Mouse (Mus musculus) lung, adult 2 months (tissue): ENCODE measurements around the gene 1700017B05Rik. TPM values are rescaled to one million over a fixed set of nuclear protein-coding genes. Genes with fewer than 3 reads are reported as not detected.
"Not testable (repeated sequence)": the region's sequence is repeated elsewhere in the genome, so short reads cannot be mapped to it uniquely, and the experiment has no call there.

Source experiments
- DNase-seq: peaks from one replicate; pipeline ENCODE4 v3.0.0; 2022
- H3K4me1 ChIP-seq: fragments of 200-500 bp; 2 replicates; pipeline ENCODE4 v1.6.1; 2011; ENCODE audit warnings: low read length; ENCODE audit not compliant: control insufficient read depth, insufficient read depth
- H3K4me3 ChIP-seq: fragments of 200-500 bp; replicated peaks from 2 replicates; pipeline ENCODE3; 2011; ENCODE audit warnings: low read depth, mild to moderate bottlenecking, control low read depth, low read length; ENCODE audit errors: extremely low read depth
- CTCF ChIP-seq: fragments of 200-500 bp; IDR thresholded peaks from 2 replicates; pipeline ENCODE4 v1.5.1; 2011; ENCODE audit warnings: mild to moderate bottlenecking, low read length, control low read depth; ENCODE audit not compliant: insufficient read depth
- POLR2A ChIP-seq: fragments of 200-500 bp; IDR thresholded peaks from 2 replicates; pipeline ENCODE4 v1.6.1; 2011; ENCODE audit warnings: low read depth, mild to moderate bottlenecking, control low read depth, low read length, borderline replicate concordance; ENCODE audit errors: extremely low read depth
- WGBS: fragments of 180-500 bp; shearing (Covaris S2); methylation state at CpG from one replicate; pipeline ENCODE4 v1.1.7; 2018; 5-methylcytosine and 5-hydroxymethylcytosine counted together
- polyA plus RNA-seq: library from polyadenylated mRNA; depleted of rRNA; stranded (reverse); fragments of >200 nt; gene quantifications from 2 replicates; pipeline ENCODE4 v1.2.3, GENCODE M21; 2012

1700017B05Rik gene
- polyA plus RNA-seq, 1 experiment, result 12.5 TPM

DNA sequence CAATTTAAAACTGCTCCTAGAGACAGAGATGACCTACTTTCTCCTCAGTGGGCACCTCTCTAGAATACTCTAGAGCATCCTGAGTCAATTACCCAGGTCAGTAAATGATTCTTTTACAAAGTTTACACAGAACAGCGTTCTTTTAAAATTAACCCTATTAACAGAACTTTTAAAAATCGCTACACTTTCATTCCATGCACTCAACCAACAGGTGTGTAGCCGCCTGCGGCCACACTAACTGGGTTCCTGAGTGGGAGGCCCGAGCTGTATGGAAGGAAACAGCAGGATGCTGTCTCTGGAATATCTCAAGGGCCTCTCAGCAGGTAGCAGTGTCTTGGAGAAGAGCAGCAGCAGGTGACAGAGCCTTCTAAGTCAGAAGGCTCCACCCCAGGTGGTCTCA lies 35.2 kb downstream of the 1700017B05Rik start:
- no peak for TF ChIP-seq CTCF
- no peak for TF ChIP-seq POLR2A
- WGBS, result 73% methylated on average over 5 of the region's 5 CpGs
- H3K4me3 ChIP-seq, result no peak overlapping the region
- H3K4me1 ChIP-seq, result 0 out of 2 replicates have a peak, but pooled peaks cover 2% of the 10 kb centered on the region
- DNase-seq, result no peak

DNA sequence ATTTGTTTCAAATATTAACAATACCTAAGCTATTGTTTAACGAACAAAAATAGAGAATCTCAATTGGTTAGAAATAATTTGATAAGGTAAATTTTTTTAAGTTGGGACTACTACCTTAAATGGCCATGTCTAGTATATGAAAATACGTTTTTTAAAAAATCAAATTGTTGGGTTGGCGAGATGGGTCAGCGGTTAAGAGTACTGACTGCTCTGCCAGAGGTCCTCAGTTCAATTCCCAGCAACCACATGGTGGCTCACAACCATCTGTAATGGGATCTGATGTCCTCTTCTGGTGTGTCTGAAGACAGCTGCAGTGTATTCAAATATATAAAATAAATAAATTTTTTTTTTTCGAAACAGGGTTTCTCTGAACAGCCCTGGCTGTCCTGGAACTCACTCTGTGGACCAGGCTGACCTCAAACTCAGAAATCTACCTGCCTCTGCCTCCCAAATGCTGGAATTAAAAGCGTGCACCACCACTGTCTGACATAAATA lies 35.7 kb downstream of the 1700017B05Rik start:
- 89% methylated on average over 6 of the region's 6 CpGs for WGBS
- not testable (repeated sequence) for DNase-seq, H3K4me3 ChIP-seq, H3K4me1 ChIP-seq

DNA sequence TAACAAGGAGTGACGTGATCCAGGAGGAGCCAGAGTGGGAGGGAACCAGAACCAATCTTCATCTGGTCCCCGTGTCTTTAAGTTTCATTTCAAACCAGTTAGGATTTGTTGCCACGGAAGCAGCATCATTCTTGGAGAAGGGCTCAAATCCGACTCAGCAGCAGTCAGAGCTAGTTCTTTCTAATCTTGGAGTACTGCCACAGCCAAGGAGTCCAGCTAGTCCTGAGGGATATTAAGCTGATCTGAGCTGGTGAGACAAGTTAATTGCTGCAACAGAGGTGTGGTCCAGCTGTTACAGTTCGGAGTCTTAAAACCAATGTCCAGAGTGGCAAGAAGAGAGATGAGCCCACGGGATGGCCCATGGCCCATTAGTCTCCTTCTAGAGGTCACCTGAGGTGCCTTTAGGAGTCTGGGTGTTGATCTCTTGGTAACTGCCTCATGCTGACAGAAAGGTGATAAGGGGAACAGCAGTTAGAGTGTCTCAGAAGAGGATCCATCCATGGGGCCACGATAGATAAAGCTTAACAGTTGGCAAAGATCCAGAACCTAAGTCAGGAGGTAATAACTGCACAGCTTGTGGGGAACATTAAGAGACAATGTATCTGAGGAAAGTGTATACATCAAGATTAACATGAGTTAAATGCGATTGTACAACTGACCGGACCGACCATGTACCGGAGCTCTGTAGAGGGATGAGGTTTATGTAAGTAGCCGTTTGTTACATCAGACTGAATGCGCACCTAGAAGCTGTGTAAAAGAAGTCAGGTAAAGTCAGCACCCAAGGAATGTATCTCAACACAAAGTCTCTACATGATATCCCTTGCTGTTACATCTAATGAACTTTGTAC lies 36.4 kb downstream of the 1700017B05Rik start:
- TF ChIP-seq CTCF (no peak), POLR2A (no peak)
- Histone ChIP-seq H3K4me3 (no peak overlapping the region), H3K4me1 (0 out of 2 replicates have a peak, but pooled peaks cover 2% of the 10 kb centered on the region)
- WGBS, result 70% methylated on average over 13 of the region's 13 CpGs
- no peak for DNase-seq

- H3K4me1 ChIP-seq, result no peaks in the 10 kb centered on the region
- no peak for DNase-seq
- TF ChIP-seq POLR2A, result no peak
- TF ChIP-seq CTCF, result no peak
- H3K4me3 ChIP-seq, result no peak overlapping the region
These were observed 39.1 kb downstream of the 1700017B05Rik start for GRCm38 (mm10) chr9:57223341-57223740.

GRCm38 (mm10) chr9:57220356-57220755 lies 42.1 kb downstream of the 1700017B05Rik start:
- H3K4me1 ChIP-seq, result no peaks in the 10 kb centered on the region
- TF ChIP-seq POLR2A, result no peak
- peak; percentile 51 for TF ChIP-seq CTCF
- WGBS, result 14% methylated on average over 6 of the region's 6 CpGs
- peak; percentile 22 for DNase-seq
- H3K4me3 ChIP-seq, result no peak overlapping the region

- no peak overlapping the region for H3K4me3 ChIP-seq
- no peaks in the 10 kb centered on the region for H3K4me1 ChIP-seq
- no peak for DNase-seq
- TF ChIP-seq POLR2A, result no peak
- no peak for TF ChIP-seq CTCF
- WGBS, result 79% methylated on average over 1 of the region's 1 CpGs
These were observed 42.9 kb downstream of the 1700017B05Rik start for GRCm38 (mm10) chr9:57219511-57219910.

GRCm38 (mm10) chr9:57218776-57219175 lies 43.6 kb downstream of the 1700017B05Rik start:
- Histone ChIP-seq H3K4me3 (no peak overlapping the region), H3K4me1 (no peaks in the 10 kb centered on the region)
- DNase-seq, result no peak
- WGBS, result 69% methylated on average over 5 of the region's 5 CpGs
- TF ChIP-seq CTCF (no peak), POLR2A (no peak)

- 76% methylated on average over 6 of the region's 6 CpGs for WGBS
- Histone ChIP-seq H3K4me3 (no peak overlapping the region), H3K4me1 (no peaks in the 10 kb centered on the region)
- no peak for TF ChIP-seq CTCF
- no peak for TF ChIP-seq POLR2A
- no peak for DNase-seq
These were observed 45.2 kb downstream of the 1700017B05Rik start for GRCm38 (mm10) chr9:57217220-57217619.

DNA sequence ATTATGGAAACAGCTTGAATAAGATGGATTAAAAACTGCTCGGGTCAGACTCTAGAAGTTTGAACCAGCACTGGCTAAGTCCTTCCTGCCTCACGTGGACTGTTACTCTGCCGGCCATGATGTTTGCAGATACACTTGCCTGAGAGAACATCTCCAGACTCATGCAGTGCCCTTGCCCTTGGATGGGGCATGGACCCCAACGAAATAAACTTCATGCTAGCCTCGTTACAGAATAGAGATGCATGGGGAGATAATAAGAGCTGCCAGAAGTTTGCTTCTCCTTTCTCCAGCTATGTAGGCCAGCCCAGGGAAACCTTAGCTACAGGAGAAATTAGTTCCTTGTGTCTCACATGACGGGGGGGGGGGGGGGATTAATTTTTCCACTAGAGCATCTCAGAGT lies 47.9 kb downstream of the 1700017B05Rik start:
- 61% methylated on average over 6 of the region's 6 CpGs for WGBS
- TF ChIP-seq POLR2A, result no peak
- no peak for TF ChIP-seq CTCF
- Histone ChIP-seq H3K4me3 (no peak overlapping the region), H3K4me1 (no peaks in the 10 kb centered on the region)
- no peak for DNase-seq

DNA sequence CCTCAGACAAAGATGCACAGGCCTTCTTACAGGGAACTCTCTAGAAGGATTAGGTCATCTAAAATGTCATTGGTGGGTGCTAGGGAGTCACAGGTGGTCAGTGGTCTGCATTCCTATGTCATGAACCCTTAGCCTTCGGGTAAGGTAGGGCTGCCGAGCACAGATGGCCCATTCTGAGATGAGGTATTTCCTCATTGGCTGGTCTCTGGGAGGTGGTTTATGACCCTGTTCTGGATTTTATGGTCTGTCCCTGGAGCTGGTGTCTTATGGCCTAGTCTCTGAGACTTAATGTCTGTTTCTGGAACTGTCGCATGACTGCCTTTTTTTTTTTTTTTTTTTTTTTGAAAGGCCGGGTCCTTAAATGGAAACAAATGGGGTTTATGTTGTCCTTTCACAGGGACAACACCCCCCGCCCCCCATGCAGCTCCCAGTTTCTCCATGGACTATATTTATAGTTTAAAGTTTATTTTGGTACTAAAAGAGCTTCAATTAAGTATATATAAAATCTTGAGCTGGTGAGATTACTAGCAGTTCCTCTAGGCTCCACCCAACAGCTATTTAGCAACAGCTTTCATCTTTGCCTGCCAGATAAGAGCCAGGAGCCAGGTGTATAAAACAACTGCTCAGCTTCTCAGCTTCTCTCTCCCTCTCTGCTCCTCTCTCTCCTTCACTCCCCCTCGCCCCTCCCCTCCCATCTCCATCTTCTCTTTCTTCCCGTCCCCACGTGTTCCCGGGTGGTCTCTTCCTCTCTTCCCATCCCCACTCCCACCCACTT lies 49.8 kb downstream of the 1700017B05Rik start:
- DNase-seq, result no peak
- WGBS, result 62% methylated on average over 9 of the region's 9 CpGs
- Histone ChIP-seq H3K4me3 (no peak overlapping the region), H3K4me1 (no peaks in the 10 kb centered on the region)
- TF ChIP-seq CTCF (no peak), POLR2A (no peak)
